Mouse (Mus musculus) CH12.LX (cell line): ENCODE data around the gene Slc44a5. TPM values are rescaled to one million over a fixed set of nuclear protein-coding genes. Genes with fewer than 3 reads are reported as not detected.

Source experiments
- DNase-seq: peaks from one replicate; pipeline ENCODE4 v3.0.0-alpha.2; 2013; ENCODE audit errors: extremely low read depth
- H3K27ac ChIP-seq: 2 replicates; pipeline ENCODE4 v1.5.1; 2012; ENCODE audit warnings: low read depth, mild to moderate bottlenecking, control low read depth, moderate library complexity; ENCODE audit not compliant: insufficient read depth
- H3K27me3 ChIP-seq: replicated peaks from 2 replicates; pipeline ENCODE3; 2012; ENCODE audit warnings: inconsistent platforms
- H3K36me3 ChIP-seq, 2 experiments: replicated peaks in 1 of 2; 2 replicates each; pipeline versions ENCODE3 to v1.6.1; 2012; ENCODE audit warnings: inconsistent platforms in 1 of 2, low read length in 1 of 2, mild to moderate bottlenecking in 1 of 2, mixed read lengths in 1 of 2, moderate library complexity in 1 of 2; ENCODE audit not compliant: control insufficient read depth in 1 of 2, insufficient read depth in 1 of 2
- H3K4me1 ChIP-seq, 2 experiments: 2 replicates each; pipeline ENCODE4 v1.6.1; 2012; ENCODE audit warnings: inconsistent platforms in 1 of 2, moderate library complexity in 1 of 2; ENCODE audit not compliant: insufficient read depth in 2 of 2, control insufficient read depth in 1 of 2
- H3K4me2 ChIP-seq: 2 replicates; pipeline ENCODE4 v1.6.1; 2012; ENCODE audit warnings: low read depth, mild to moderate bottlenecking, control low read depth; ENCODE audit not compliant: poor library complexity, insufficient read depth, severe bottlenecking
- H3K4me3 ChIP-seq, 3 experiments: fragments of 150-350 bp in 1 of 3; sonication (generic) in 1 of 3; replicated peaks in 1 of 3; 2 replicates each; pipeline versions ENCODE3 to v1.5.1; 2011 to 2012; ENCODE audit warnings: low read depth in 2 of 3, low read length in 2 of 3, mild to moderate bottlenecking in 2 of 3, moderate library complexity in 2 of 3, control low read depth in 1 of 3, improper control_type of control experiment in 1 of 3, inconsistent platforms in 1 of 3, mixed read lengths in 1 of 3; ENCODE audit not compliant: poor library complexity in 1 of 3
- H3K79me2 ChIP-seq: replicated peaks from 2 replicates; pipeline ENCODE4 v1.6.1; 2012; ENCODE audit warnings: mild to moderate bottlenecking, moderate library complexity; ENCODE audit not compliant: control insufficient read depth, poor library complexity, insufficient read depth, severe bottlenecking; ENCODE audit errors: extremely low read depth
- H3K9ac ChIP-seq: 2 replicates; pipeline ENCODE4 v1.6.1; 2012; ENCODE audit warnings: low read depth, mild to moderate bottlenecking, control low read depth, moderate library complexity; ENCODE audit not compliant: insufficient read depth
- H3K9me3 ChIP-seq: replicated peaks from 2 replicates; pipeline ENCODE3; 2012; ENCODE audit warnings: low read length, inconsistent platforms, mixed read lengths
- CHD1 ChIP-seq: IDR thresholded peaks from 2 replicates; pipeline ENCODE4 v1.6.1; 2012; ENCODE audit warnings: low read depth, low read length, improper control_type of control experiment, inconsistent platforms
- CTCF ChIP-seq, 2 experiments: IDR thresholded peaks in 1 of 2; conservative IDR thresholded peaks in 1 of 2; 2 replicates each; pipeline ENCODE4 v1.5.1; 2011 to 2012; ENCODE audit warnings: low read depth in 2 of 2, low read length in 2 of 2, improper control_type of control experiment in 1 of 2, inconsistent platforms in 1 of 2, mild to moderate bottlenecking in 1 of 2, moderate library complexity in 1 of 2
- EP300 ChIP-seq: IDR thresholded peaks from 2 replicates; pipeline ENCODE4 v1.6.1; 2011; ENCODE audit warnings: low read length, improper control_type of control experiment
- GABPA ChIP-seq: IDR thresholded peaks from 2 replicates; pipeline ENCODE4 v1.6.1; 2012; ENCODE audit warnings: low read depth, low read length, improper control_type of control experiment, inconsistent platforms; ENCODE audit not compliant: insufficient replicate concordance
- HCFC1 ChIP-seq: IDR thresholded peaks from 2 replicates; pipeline ENCODE4 v1.6.1; 2012; ENCODE audit warnings: low read depth, mild to moderate bottlenecking, inconsistent platforms, low read length, improper control_type of control experiment
- IRF4 ChIP-seq: IDR thresholded peaks from 2 replicates; pipeline ENCODE4 v1.6.1; 2014; ENCODE audit warnings: low read depth, mild to moderate bottlenecking, inconsistent platforms, low read length, improper control_type of control experiment
- MAX ChIP-seq: IDR thresholded peaks from 2 replicates; pipeline ENCODE4 v1.6.1; 2011; ENCODE audit warnings: low read length, improper control_type of control experiment
- POLR2A ChIP-seq: IDR thresholded peaks from 2 replicates; pipeline ENCODE4 v1.6.1; 2011; ENCODE audit warnings: low read depth, mild to moderate bottlenecking, improper control_type of control experiment, low read length
- POLR2AphosphoS2 ChIP-seq: IDR thresholded peaks from 2 replicates; pipeline ENCODE4 v1.6.1; 2011; ENCODE audit warnings: low read depth, low read length, improper control_type of control experiment
- RAD21 ChIP-seq: IDR thresholded peaks from 2 replicates; pipeline ENCODE4 v1.6.1; 2011; ENCODE audit warnings: low read depth, mild to moderate bottlenecking, low read length, improper control_type of control experiment, moderate library complexity
- TCF12 ChIP-seq: IDR thresholded peaks from 2 replicates; pipeline ENCODE4 v1.6.1; 2014; ENCODE audit warnings: low read depth, mild to moderate bottlenecking, inconsistent platforms, low read length, improper control_type of control experiment
- USF1 ChIP-seq: IDR thresholded peaks from 2 replicates; pipeline ENCODE4 v1.6.1; 2014; ENCODE audit warnings: low read depth, mild to moderate bottlenecking, inconsistent platforms, low read length, improper control_type of control experiment
- ZNF384 ChIP-seq: IDR thresholded peaks from 2 replicates; pipeline ENCODE4 v1.6.1; 2012; ENCODE audit warnings: low read depth, low read length, improper control_type of control experiment, inconsistent platforms
- dilution Hi-C: fragments of 300-500 bp; cut with MboI; formaldehyde crosslinking; loops from 2 replicates; pipeline ENCODE4 v1.14.3; 2020; ENCODE audit warnings: low sequenced_read_pairs; ENCODE audit not compliant: extremely low pct_unique_long_range_greater_than_20kb, extremely low pct_ligation_motif_present
- in situ Hi-C: fragments of 300-500 bp; cut with MboI; formaldehyde crosslinking; loops from 3 replicates; pipeline ENCODE4 v1.14.3; 2019; ENCODE audit warnings: low sequenced_read_pairs, low pct_ligation_motif_present, low pct_unique_long_range_greater_than_20kb, mixed read lengths
- polyA plus RNA-seq: library from polyadenylated mRNA; unstranded; fragments of >175 nt; gene quantifications from 2 replicates; pipeline ENCODE4 v1.2.1, GENCODE M21; 2012; ENCODE audit warnings: low read depth; ENCODE audit not compliant: insufficient read length
- total RNA-seq, 2 experiments: library from RNA; depleted of rRNA; stranded (reverse); fragments of 300-350 nt in 1 of 2; fragments of >200 nt in 1 of 2; gene quantifications; 2 replicates each; pipeline ENCODE4 v1.2.3; 2012 to 2014

Slc44a5 gene
- total and polyA plus RNA-seq, 3 experiments = not detected

- TF ChIP-seq EP300 (no peak), TCF12 (no peak), ZNF384 (no peak), GABPA (no peak), POLR2AphosphoS2 (no peak), MAX (no peak), CHD1 (no peak), POLR2A (no peak), IRF4 (no peak)
- TF ChIP-seq, all 38 proteins: peak for 0
- H3K36me3 ChIP-seq = no peaks in the 10 kb centered on the region
- no peak overlapping the region for H3K27ac ChIP-seq
- no peaks in the 10 kb centered on the region for H3K79me2 ChIP-seq
- H3K9me3 ChIP-seq = no peaks in the 10 kb centered on the region
- no peaks in the 10 kb centered on the region for H3K4me1 ChIP-seq
- no peak overlapping the region for H3K4me2 ChIP-seq
- H3K9ac ChIP-seq = no peak overlapping the region
- no peak for DNase-seq
- dilution Hi-C loops (no loop called here), in situ Hi-C loops (no loop called here)
- no peaks in the 10 kb centered on the region for H3K27me3 ChIP-seq
- H3K4me3 ChIP-seq = no peak overlapping the region
Measured at GRCm38 (mm10) chr3:154082961-154083360, 109.7 kb downstream of the Slc44a5 start.

GRCm38 (mm10) chr3:154089996-154090395, 116.8 kb downstream of the Slc44a5 start:
- Histone ChIP-seq H3K9me3 (no peaks in the 10 kb centered on the region), H3K9ac (no peak overlapping the region), H3K79me2 (no peaks in the 10 kb centered on the region), H3K4me2 (no peak overlapping the region), H3K36me3 (no peaks in the 10 kb centered on the region), H3K27ac (no peak overlapping the region), H3K4me1 (peaks cover 0 to 9% of the 10 kb centered on the region in 2 experiments; a peak in 1 of 4 replicates), H3K27me3 (no peaks in the 10 kb centered on the region), H3K4me3 (no peak overlapping the region)
- no peak for TF ChIP-seq RAD21
- no peak for TF ChIP-seq CTCF (conservative IDR thresholded peaks at IDR 0.05 in 1 of 2, IDR thresholded peaks at IDR 0.05 in 1 of 2; ENCODE audit: low read depth in 2 of 2, low read length in 2 of 2)
- no peak for TF ChIP-seq HCFC1
- 0 out of 2 replicates have a peak, but pooled peaks have one; percentile 7 for TF ChIP-seq USF1
- peak; percentile 55 for DNase-seq
- in situ Hi-C loops = no loop called here
- dilution Hi-C loops = no loop called here

- Histone ChIP-seq H3K79me2 (no peaks in the 10 kb centered on the region), H3K9me3 (no peaks in the 10 kb centered on the region), H3K36me3 (no peaks in the 10 kb centered on the region), H3K4me3 (no peak overlapping the region), H3K27me3 (no peaks in the 10 kb centered on the region), H3K27ac (no peak overlapping the region), H3K9ac (no peak overlapping the region), H3K4me1 (peaks cover 0 to 9% of the 10 kb centered on the region in 2 experiments; a peak in 1 of 4 replicates), H3K4me2 (no peak overlapping the region)
- no peak for DNase-seq
- no peak for TF ChIP-seq POLR2AphosphoS2
- in situ Hi-C loops (no loop called here), dilution Hi-C loops (no loop called here)
Measured at GRCm38 (mm10) chr3:154091468-154092338, 118.5 kb downstream of the Slc44a5 start.
